Mouse (Mus musculus) gonadal fat pad, adult 2 months (tissue): ENCODE measurements around the gene Gipc3. TPM values are rescaled to one million over a fixed set of nuclear protein-coding genes. Genes with fewer than 3 reads are reported as not detected.

Source experiments
- DNase-seq: peaks from one replicate; pipeline ENCODE4 v3.0.0-alpha.2; 2012; ENCODE audit warnings: low read depth
- polyA plus RNA-seq: library from polyadenylated mRNA; depleted of rRNA; stranded (reverse); fragments of >200 nt; gene quantifications from 2 replicates; pipeline ENCODE4 v1.2.3, GENCODE M21; 2012

The Gipc3 gene
- polyA plus RNA-seq, 1 experiment, result 1.7 TPM

DNA sequence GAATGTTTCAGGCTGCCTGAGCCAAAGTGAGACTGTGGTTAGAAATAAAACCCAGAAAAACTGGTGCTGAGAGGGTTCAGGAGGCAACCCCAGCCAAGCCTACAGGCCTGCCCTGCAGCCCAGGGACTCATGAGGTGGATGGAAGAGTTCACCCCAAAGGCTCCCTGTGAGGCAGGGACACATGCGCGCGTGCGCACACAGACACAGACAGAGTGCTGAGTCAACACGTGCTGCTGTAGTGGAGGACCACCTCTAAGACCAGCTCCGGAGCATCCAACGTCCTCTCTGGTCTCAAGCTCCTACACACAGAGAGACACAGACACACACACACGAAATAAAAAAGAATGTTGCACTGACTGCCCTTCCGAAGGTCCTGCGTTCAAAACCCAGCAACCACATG is 32.3 kb upstream of the Gipc3 start:
- no peak for DNase-seq

DNA sequence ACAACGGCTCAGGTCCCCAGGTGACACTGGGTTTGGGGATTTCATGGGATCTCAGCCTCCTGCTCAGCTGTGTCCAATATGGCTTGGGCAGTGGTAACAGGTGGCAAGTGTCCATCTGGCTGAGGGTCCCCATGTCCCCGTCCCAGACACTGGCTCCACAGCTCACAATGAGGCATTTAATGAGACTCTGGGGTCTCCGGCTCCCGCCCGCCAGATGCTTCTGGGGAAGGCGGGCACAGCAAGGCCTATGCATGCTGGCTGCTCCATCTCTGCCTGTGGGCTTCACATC is 24.1 kb upstream of the Gipc3 start:
- DNase-seq, result no peak

DNA sequence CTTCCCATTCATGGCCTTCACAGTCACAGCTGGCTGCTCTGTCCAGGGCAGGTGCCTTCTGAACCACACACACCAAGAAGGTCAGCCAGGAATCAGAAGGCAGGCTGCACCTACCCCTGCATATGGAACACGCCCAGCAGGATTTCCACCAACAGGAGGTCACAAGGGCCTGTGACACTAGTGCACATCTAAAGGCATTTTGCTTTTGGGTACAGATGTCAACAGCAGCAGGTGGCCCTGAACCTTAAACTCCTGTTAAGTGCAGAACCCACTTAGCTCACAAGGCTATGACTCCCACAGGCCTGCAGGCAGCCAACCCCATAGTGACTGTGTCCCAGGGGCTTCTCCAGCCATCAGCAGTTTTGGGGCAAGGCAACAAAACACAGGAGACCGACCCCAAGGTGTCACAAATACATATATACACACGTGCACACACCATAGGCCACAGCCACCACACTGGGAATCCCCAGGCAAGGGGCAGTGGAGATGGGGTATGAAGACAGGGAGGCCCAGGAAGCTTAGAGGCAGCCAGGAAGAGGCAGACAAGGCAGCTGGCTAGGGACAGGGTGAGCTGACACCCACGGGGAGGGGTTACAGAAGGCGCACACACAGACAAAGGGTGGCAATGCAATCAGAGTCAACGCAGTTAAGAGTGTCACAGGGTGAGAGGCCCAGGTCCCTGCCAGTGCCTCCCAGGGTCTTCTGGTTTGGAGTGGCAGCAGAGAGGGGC is 23.6 kb upstream of the Gipc3 start:
- no peak for DNase-seq

DNA sequence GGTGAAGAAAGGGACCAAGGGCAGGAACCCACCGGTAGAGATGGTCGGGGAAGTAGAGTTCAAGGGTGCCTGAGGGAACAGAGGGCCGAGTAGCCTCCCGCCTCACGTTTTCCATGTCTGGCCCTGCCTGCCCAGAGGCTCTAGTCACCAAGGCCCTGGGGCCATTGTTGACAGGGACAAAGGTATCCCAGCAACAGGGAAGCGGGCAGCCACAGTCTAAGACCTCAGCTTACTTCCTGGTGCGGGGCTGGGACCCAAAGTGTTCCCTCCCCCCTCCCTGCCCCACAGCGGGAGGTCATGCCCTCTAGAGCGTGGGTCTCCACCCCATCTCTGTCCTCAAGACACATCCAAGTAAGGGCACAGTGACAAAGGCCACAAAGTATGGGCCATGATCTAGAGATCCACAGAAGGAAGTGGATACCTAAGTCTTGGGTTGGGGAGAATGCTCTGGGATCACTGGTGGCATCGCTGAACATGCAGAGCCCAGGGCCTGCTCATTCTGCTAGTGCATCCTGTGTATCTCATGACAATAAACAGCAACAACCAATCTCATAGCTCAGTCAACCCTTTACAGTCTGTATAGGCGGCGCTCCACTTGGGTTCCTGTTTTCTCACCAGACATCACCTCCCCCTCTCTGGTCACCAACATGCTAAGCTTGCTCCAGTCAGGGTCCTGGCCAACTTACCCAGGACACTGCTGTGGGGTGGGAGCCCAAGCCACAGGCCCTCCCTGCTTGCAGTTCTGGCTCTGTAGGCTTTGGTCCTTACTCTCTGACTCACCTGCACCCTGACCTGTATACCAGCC is 22.8 kb upstream of the Gipc3 start, which contains the start of gene 4930404N11Rik:
TSS of gene 4930404N11Rik (minus strand) at position 145 of the 805 bp plus-strand sequence.
- DNase-seq, result no peak

DNA sequence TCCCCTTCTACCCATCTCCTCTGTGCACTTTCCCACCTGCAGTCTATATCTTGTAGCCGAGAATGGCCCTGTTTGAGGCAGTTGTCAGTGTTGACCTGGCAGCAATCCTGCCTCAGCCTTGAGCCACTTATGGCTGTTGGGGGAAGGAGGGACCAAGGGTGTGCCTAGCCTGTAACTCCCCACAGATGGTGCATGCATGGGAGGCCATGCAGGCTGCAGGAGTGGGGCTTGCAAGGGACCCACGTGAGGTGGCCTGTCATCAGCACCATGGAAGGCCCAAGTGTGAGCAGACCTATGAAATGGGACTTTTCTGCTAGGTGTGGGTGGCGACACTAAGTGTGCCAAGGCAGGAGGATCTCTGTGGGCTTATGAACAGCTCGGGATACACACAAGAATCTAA is 22.0 kb upstream of the Gipc3 start:
- DNase-seq, result no peak

DNA sequence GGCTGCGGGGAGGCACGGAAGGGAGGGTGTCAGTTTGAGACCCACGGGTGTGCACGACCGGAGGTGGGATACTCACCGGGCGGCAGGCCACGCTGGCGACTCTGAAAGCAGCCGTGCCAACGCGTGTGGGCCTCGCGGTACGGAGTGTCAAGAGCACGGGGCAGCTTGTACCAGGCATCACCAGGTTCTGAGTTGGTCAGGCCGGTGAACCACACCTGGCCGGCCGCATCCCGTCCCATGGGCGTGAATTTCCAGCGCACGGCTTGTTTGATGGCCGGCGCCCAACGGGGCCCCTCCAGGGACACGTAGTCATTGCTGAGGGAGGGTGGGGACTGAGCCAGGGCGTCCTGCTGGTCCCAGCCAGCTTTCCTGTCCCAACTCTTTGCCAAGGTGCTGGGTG is 21.6 kb upstream of the Gipc3 start:
- DNase-seq, result no peak

DNA sequence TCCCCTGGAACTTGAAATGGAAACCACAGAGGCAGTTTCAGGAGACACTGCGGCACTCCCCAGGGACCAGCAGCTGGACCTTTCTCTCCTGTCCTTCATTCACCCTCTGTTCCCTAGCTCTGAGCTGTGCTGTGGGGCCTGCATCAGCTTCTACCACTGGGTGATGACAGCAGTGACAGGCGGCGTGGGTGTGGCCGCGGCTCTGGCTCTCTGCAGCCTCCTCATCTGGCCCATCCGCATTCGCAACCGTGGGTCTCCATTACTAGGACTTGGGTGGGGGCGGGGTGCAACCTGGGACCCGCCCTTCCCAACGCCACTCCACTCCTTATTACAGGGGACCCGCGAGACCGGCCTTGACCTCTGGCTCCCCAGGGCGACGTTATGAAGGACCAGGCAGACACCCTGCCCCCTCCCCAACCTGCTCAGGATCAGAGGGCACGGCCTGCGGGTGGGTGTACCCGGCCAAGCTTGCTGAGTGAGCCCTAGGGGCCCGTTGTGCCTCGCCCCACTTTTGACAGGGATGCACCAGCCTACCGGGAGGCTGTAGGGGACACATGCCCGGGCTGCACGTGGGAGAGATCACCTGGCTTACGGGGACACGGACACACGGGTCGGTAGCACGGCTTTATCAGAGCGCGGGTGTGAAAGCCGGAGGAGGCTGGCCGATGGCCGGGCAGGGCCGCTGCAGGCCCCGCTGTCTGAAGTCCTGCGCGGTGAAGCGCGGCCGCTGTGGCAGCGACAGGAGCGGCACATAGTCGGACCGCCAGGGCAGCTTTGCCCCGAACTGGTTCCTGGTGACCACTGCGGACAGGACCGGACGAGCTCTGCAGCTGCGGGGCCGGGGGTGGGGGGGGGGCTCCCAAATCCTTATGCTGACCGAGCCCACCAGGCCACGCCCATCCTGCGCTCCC is 20.6 kb upstream of the Gipc3 start:
- DNase-seq, result no peak

DNA sequence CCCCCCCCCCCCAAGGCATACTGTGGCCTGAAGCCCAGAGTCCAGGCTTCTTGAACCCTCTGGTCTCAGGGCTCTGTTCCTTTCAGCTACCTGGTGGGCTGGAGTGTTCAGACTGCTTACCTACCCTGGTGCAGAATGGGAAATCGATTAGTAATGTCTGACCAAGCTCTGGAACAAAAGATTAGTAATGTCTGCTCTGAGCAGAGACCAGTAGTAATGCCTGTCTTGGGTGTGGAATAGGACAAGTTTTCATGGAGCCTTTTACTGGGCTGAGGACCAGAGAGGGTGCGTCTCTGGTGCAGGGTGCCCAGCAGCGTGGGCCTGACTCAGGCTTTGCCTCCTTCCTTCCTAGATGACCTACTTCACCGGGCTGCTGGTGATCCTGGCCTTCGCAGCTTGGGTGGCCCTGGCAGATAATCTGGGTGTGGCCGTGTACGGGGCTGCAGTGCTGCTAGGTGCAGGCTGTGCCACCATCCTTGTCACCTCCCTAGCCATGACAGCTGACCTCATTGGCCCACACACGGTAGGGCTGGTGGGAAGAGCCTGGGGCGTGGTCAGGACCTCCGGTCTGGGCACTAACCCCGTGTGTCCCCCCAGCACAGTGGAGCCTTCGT is 19.4 kb upstream of the Gipc3 start:
- DNase-seq, result no peak

DNA sequence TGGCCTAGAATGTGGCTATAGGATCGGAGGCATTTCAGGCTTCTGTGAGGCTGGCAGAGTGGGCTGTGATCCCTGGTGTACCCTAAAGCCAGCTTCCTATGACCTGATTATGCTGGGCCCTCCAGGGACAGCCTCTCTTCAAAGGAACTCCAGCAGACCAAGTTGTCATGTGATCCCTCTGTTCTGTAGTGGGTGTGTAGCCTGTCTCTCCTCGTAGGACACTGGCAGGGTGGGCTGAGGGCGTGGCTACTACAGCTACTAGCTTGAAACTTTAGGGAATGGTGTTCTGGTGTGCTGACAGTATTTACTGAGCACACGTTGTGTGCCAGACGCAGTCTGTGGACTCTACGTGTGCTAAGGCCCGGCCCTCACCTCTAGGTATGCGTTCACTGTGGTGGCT is 17.7 kb upstream of the Gipc3 start:
- no peak for DNase-seq

DNA sequence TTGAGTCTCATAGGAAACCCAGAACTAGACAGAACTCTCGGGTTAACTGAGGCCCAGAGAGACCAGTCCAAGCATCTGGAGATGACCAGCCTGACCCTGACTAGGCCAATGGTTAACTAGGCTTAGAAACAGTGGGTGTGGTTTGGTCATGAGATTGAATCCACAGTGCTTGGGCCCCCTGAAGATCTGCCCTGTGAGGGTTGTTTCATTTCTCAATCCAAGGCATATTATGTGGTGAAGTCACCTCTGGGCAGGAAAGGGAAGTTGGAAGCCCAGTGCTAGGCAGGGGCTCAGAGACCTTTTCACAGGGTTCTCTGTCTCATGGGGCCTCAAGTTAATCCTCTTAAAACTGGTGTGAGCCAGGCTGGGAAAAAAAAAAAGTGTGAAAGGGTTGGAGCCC is 15.8 kb upstream of the Gipc3 start:
- no peak for DNase-seq

DNA sequence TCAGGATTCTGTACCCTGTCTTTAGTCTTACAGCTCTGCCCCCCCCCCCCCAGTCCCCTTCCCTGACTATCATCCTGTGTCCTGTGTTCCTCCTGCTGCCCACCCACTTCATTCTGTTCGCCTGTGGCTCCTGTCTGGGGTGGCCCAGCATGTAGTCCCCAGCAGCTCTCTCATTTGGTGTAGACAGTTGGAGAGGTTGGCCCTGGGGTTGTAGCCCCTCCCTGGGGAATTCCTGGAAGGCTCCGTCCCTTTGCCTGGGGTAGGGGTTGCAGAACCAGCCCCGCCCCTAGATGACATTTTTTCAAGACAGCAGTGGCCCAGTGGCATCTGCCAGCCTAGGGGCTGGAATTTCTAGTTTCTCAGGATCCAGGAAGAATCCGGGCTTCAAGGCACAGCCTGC is 15.1 kb upstream of the Gipc3 start:
- DNase-seq, result no peak

DNA sequence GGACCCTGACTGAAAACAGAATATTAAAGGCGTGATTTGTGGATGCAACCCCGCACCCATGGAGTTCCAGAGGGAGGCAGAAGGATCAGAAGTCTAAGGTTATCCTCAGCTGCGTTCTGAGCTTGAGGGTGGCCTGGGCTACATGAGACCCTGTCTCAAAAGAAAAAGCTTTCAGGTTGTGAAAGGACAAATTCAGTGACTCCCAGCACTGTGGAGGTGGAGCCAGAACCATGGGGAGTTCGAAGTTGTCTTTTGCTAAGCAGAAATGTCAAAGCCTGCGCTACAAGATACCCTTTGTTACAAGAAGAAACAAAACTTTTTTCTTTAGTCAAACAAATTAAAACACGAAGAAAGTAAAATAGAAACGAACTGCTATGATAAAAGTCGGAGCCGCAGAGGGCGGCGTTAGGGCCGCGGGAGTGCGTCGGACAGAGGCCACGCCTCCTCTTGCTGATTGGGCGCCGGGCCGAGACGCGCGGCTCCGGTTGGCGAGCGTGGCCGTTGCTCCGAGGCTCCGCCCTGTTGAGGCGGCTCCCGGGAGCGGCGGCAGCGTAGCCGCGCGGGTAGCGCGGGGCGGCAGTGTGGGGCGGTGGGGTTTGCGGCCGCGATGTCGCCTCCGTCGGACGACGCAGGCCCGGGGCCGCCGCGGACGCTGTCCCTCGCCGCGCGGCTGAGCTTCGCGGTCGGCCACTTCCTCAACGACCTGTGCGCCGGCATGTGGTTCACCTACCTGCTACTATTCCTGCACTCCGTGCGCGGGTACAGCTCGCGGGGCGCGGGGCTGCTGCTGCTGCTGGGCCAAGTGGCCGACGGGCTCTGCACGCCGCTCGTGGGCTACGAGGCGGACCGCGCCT is 14.2 kb upstream of the Gipc3 start, which contains the start of gene Mfsd12:
TSS of gene Mfsd12 (plus strand) at position 501 of the 854 bp plus-strand sequence.
- no peak for DNase-seq

DNA sequence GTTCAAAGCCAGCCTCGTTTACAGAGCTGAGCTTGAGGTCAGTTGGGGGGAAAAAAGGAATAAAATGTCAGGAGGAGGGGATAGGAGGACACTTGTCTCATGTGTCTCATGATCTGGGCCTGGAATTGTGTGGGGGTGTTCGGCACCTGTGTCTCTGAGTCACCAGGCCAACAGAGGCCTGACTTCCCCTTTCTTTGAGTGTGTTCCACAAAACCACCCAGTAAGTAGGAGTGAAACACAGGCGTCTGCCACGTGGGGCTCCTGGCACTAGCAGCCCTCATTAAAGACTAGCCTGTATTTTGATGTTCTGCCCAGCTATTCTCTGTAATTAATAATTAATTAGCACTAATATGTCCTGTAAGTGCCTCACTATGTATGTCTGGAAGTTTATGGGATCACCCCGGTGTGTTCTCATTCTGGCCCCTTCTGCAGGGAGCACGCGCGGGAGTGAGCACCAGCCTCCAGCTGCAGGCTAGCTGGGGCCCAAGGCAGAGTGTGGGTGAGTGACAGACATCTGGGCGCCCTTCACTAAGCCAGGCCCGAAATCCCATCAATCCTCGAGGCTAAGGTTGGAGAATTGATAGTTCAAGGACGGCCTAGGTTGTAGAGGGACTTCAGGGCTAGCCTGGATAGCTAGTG is 13.4 kb upstream of the Gipc3 start:
- DNase-seq, result no peak

DNA sequence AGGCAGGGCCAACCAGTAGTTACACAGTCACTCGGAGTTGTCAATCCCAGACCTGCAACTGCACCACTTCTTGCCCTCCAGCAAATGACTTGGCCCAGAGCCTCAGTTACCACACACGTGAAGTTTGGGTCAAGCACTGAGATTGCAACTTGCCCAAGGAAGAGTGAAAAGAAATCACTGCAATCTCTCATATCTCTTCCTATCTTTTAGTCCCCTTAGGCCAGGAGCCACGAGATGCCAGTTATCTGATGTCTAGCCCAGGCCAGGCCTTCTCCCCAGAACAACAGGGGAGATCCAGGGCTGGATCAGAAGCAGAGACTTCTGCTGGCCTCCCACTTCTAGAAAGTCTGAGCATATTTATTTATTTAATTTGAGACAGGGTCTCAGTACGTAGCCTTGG is 12.5 kb upstream of the Gipc3 start:
- DNase-seq, result no peak

DNA sequence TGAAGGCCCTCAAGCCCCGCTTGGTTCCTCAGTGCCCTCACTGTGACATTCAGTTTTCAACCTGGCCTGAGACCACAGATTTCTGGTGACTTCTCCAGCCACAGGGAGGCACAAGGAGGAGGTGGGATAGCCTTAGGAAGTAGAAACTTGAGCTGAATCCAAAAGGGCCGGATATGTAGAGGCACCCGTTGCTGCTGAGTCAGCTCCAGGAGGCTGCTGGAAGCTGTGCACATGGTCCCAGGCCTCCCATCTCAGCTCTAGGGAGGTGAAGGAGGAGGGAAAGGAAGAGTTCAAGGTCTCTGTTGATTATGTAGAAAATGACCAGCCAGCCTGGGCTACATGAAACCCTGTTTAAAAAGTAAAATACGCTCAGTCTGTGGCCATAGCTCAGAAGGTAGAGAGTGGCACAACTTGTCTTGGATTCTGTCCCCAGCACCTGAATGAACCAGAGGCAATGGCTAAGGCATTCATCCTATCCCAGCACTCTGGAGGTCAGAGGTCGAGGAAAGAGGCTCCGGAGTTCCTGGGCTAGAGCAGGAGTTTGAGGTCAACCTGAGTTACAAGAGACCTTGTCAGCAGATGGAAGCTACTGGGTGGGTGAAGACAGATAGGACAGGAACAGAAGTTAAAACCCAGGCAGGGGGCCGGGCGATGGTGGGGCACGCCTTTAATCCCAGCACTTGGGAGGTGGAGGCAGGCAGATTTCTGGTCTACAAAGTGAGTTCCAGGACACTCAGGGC is 11.8 kb upstream of the Gipc3 start:
- no peak for DNase-seq

DNA sequence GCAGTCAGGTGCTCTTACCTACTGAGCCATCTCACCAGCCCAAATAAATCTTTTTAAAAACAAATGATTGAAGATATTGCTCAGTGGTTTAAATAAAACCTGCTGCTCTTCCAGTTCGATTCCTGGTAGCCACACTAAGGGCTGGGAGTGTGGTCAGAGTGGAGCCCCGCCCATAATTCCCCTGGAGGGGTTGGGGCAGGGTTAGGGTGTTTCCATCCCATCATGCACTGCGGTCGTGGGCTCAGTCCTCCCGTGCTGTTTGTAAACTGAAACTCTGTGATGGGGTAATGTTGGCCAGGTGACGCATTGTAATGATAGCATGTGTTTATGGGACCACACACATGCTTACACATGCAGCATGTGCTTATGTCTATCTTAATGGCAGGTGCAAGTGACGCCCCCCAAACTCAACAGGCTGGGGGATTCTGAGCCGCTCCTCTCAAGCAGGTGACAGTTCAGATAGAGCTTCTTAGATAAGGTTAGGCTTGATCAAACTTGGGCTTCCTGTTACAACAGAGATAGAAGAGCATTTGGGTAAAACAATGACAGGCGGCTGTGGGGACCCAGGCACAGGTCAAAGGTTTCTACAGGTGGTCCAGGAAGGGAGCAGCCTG is 8.7 kb upstream of the Gipc3 start:
- no peak for DNase-seq

DNA sequence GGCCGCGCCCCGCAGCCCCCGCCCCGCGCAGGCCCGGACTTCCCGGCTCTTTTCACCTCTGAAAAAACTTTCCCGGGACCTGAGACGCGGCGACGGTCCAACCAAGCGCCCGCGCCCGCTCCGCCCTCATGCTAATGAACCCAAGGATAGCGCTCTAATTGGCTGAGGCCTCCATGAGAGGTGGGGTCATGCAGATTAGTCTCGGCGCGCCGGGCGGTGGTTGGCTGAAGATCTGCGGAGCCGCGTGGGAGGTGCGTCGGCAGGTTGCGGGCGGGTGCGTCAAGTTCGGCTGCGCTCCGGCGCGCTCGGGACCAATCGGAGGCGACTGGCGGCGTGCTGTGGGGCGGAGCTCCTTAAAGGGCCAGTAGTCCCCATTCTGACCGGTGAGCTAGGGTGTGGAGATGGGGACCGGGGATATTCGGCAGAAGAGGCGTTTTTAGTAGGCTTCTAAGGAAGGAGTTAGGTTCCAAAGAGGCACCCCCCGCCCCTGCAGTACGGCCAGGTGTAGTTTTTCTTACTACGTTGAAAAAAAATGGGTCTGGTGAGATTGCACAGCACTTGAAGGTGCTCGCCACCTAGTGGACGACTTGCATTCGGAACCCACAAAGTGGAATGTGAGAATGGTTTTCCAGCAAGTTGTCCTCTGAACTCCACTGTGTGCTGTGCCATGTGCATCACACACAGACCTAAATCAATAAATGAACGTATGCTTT is 7.4 kb upstream of the Gipc3 start, which contains the start of gene Hmg20b:
TSS of gene Hmg20b (minus strand) at position 130 of the 713 bp plus-strand sequence.
- peak; percentile 70 for DNase-seq

DNA sequence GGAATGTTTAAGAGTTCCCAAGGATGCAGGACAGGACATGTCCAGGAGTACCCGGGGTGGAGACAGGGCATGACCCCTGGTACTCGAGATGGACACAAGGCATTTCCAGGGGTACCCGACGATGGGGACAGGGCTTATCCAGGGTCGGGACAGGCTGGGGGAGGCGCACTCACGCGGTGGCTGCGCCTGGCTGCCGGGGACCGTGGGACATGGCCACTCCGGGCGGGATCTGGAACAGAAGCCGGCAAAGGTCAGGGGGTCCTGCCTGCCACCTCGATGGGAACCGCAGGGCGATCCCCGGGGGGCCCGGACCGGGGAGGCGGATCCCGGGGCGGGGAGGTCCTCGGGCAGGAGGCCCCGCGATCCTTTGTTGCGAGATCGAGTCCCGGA is 6.9 kb upstream of the Gipc3 start:
- DNase-seq, result no peak

DNA sequence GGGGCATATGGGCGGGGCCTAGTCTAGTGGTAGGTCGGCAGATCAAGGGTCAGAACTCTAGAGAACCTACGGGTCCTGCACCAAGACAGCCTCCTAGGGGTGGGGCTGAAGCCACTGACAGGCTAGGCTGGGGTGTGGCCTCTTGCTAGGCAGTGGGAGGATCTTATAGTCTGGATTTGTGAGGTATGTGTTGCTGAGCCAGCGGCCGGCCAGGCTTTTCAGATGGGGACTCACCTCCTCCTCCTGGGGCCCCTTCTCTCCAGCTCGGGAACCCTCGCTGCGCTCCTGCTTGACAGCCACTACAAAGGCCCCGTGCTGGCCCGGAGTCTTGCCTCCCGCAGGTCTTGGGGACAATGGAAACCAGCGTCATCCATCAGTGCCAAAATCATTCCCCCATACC is 6.1 kb upstream of the Gipc3 start:
- DNase-seq, result no peak
